Mouse (Mus musculus): Measurements from ENCODE around the gene Gm9844.
A peak's percentile ranks its signal among the peaks of the same experiment; 100 is the strongest.

Gm9844 gene

DNA sequence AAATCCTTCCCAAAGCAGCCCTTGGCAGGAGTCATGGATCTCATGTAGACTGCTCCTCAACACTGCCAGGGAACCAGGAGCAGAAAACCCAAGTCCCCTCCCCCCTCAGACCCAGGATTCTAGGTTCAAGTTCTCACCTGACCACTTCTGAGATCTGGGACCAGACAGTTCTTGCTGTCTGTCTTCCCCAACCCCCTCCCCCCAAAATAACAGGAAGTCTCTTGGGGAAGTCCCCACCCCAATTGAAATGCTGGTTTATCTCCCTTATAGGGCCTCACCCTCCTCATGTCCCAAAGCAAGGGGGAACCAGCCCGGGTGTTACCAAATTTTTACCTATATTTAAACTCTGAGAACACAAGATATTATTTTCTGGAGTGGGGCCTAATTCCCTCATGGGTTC lies 39.8 kb downstream of the Gm9844 start:
- no peak for DNase-seq (ENCODE audit: low spot score)

DNA sequence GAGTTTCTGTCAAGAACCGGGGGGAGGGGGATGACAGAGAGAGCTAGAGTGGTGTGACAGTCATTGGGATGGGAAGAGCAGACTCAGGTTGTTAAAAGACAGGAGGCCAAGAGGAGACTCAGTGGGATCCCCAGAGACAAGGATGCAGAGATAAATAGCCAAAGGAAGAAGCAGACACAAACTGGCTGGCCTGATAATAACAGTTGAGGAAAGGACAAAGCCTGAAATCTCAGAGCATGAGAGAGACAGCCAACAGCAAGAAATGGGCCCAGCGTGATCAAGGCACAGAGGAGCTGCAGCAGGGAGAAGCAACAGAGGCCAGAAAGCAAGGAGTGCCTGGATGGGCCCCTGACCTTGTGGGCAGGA lies 40.2 kb downstream of the Gm9844 start:
- no peak for DNase-seq (ENCODE audit: low spot score)

GRCm38 (mm10) chr7:24902630-24903443 lies 40.8 kb downstream of the Gm9844 start, which contains the start of gene Arhgef1:
TSS of gene Arhgef1 (plus strand) at chr7:24902912.
- DNase-seq (ENCODE audit: low spot score), result peak; percentile 71

GRCm38 (mm10) chr7:24903444-24903825 lies 41.4 kb downstream of the Gm9844 start:
- DNase-seq (ENCODE audit: low spot score), result no peak

GRCm38 (mm10) chr7:24904070-24904483 lies 42.1 kb downstream of the Gm9844 start:
- peak; percentile 97 for DNase-seq (ENCODE audit: low spot score)

DNA sequence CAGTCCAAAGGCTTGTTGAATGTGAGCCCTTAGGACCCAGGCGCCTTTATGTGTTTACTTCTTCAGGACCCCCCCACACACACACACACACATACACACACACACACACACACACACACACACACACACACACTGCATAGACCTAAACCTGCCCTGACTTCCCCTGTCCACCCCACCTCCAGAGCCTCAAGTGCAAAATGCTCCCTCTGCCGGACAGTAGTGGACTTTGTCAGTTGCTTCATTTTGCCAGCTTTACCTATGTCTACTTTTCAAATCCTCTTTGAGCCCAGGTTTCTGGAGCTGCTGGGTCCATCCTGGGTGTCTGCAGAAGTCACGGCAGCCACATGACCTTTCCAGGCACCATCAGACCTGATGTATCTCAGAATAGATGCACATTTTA lies 42.9 kb downstream of the Gm9844 start:
- peak; percentile 68 for DNase-seq (ENCODE audit: low spot score)

- DNase-seq (ENCODE audit: low spot score), result no peak
These were observed 44.5 kb downstream of the Gm9844 start for GRCm38 (mm10) chr7:24906551-24906950.

DNA sequence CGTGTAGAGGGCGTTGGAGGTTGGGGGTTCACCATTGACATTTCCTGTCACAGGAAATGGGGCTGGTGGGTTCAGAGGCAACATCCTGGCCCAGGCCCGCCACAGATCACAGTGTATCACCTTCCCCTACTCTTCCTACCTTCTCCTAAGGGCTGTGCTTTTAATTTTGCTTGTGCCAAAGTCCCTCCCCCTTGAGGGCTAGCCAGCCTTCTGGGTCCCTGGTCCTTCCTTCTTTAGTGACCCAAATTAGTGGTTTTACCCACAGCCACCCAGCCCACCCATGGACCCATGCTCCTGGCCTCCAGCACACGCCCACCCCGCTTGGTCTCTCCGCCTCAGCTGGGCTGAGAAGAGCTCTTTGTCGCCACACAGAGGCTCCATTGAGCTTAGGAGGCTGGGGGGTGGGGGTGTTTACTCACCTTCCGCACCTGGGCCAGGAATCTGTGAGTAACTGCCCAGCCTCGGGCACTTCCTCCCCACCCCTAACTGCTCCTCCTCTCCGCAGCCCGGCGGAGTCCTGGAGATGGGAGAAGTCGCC lies 45.3 kb downstream of the Gm9844 start:
- DNase-seq (ENCODE audit: low spot score), result no peak

All from yolk sac, embryonic 10.5 days (tissue).